Mouse (Mus musculus) hindbrain, embryonic 13.5 days (tissue): ENCODE results near the gene Mtmr12. TPM values are rescaled to one million over a fixed set of nuclear protein-coding genes. Genes with fewer than 3 reads are reported as not detected.
A peak's percentile ranks its signal among the peaks of the same experiment; 100 is the strongest.
"Not testable (repeated sequence)": the region's sequence is repeated elsewhere in the genome, so short reads cannot be mapped to it uniquely, and the experiment has no call there.

ENCODE experiments used
- ATAC-seq: fragments of 200-750 bp; cut with Nextera tagmentation; 2 replicates; pipeline ENCODE4 v1.8.0; 2017; ENCODE audit warnings: moderate TSS enrichment; ENCODE audit not compliant: low FRiP score
- H3K27ac ChIP-seq: fragments of 300-500 bp; sonication (generic); 2 replicates; pipeline ENCODE4 v1.5.1; 2015; ENCODE audit warnings: inconsistent platforms, mild to moderate bottlenecking, moderate library complexity
- H3K27me3 ChIP-seq: fragments of 300-500 bp; sonication (generic); 2 replicates; pipeline ENCODE4 v1.6.1; 2015; ENCODE audit warnings: mild to moderate bottlenecking, inconsistent platforms
- H3K36me3 ChIP-seq: fragments of 300-500 bp; sonication (generic); 2 replicates; pipeline ENCODE4 v1.6.1; 2015; ENCODE audit warnings: mild to moderate bottlenecking, inconsistent platforms
- H3K4me1 ChIP-seq: fragments of 300-500 bp; sonication (generic); replicated peaks from 2 replicates; pipeline ENCODE4 v1.6.1; 2015; ENCODE audit warnings: inconsistent platforms
- H3K4me2 ChIP-seq: fragments of 300-500 bp; sonication (generic); 2 replicates; pipeline ENCODE4 v1.6.1; 2015; ENCODE audit warnings: inconsistent platforms, mild to moderate bottlenecking, moderate library complexity
- H3K4me3 ChIP-seq: fragments of 300-500 bp; sonication (generic); 2 replicates; pipeline ENCODE4 v1.5.1; 2015; ENCODE audit warnings: mild to moderate bottlenecking, inconsistent platforms
- H3K9ac ChIP-seq: fragments of 300-500 bp; sonication (generic); 2 replicates; pipeline ENCODE4 v1.6.1; 2015; ENCODE audit warnings: mild to moderate bottlenecking, inconsistent platforms
- H3K9me3 ChIP-seq: fragments of 300-500 bp; sonication (generic); 2 replicates; pipeline ENCODE4 v1.6.1; 2016; ENCODE audit warnings: inconsistent platforms
- WGBS: fragments of 180-500 bp; shearing (Covaris S2); methylation state at CpG from one replicate; pipeline ENCODE4 v1.1.7; 2015; 5-methylcytosine and 5-hydroxymethylcytosine counted together
- polyA plus RNA-seq: library from polyadenylated mRNA; unstranded; fragments of >200 nt; fragmentation: Nextera tagmentation; extraction: Ambion mirVana; gene quantifications from 2 replicates; pipeline ENCODE4 v1.2.1, GENCODE M21; 2015

Mtmr12 gene
- polyA plus RNA-seq, 1 experiment from 2014 or later: 7.7 TPM

GRCm38 (mm10) chr15:12203008-12203407 is 1.8 kb upstream of the Mtmr12 start:
- WGBS: 96% methylated on average over 5 of the region's 5 CpGs
- not testable (repeated sequence) for H3K4me2 ChIP-seq, H3K36me3 ChIP-seq, H3K9me3 ChIP-seq, H3K9ac ChIP-seq, ATAC-seq, H3K27me3 ChIP-seq, H3K4me3 ChIP-seq, H3K27ac ChIP-seq
- H3K4me1 ChIP-seq: peaks cover 35% of the 10 kb centered on the region

GRCm38 (mm10) chr15:12203512-12204318 is 1.1 kb upstream of the Mtmr12 start:
- 0 out of 2 replicates have a peak overlapping the region, but pooled peaks have one; percentile 53 for H3K9ac ChIP-seq
- no peaks in the 10 kb centered on the region for H3K9me3 ChIP-seq
- WGBS: 40% methylated on average over 10 of the region's 10 CpGs
- H3K27ac ChIP-seq: peak overlapping the region; percentile 80
- peak overlapping the region; percentile 73 for H3K4me2 ChIP-seq
- ATAC-seq: no peak
- peaks cover 40% of the 10 kb centered on the region for H3K4me1 ChIP-seq
- H3K27me3 ChIP-seq: no peaks in the 10 kb centered on the region
- peak overlapping the region; percentile 96 for H3K4me3 ChIP-seq
- no peaks in the 10 kb centered on the region for H3K36me3 ChIP-seq

- Histone ChIP-seq H3K4me2 (peak overlapping the region; percentile 73), H3K9me3 (no peaks in the 10 kb centered on the region), H3K36me3 (no peaks in the 10 kb centered on the region), H3K9ac (peak overlapping the region; percentile 97), H3K27me3 (no peaks in the 10 kb centered on the region), H3K27ac (peak overlapping the region; percentile 94), H3K4me1 (peaks cover 43% of the 10 kb centered on the region), H3K4me3 (peak overlapping the region; percentile 96)
- peak; percentile 88 for ATAC-seq
- under 1% methylated on average over 67 of the region's 73 CpGs for WGBS
Observed at GRCm38 (mm10) chr15:12205160-12205901, 503 bp downstream of the Mtmr12 start.

- Histone ChIP-seq H3K4me2 (peak overlapping the region; percentile 73), H3K36me3 (no peaks in the 10 kb centered on the region), H3K27ac (no peak overlapping the region), H3K27me3 (no peaks in the 10 kb centered on the region), H3K4me3 (peak overlapping the region; percentile 96), H3K4me1 (peaks cover 43% of the 10 kb centered on the region), H3K9ac (peak overlapping the region; percentile 97), H3K9me3 (no peaks in the 10 kb centered on the region)
- ATAC-seq: no peak
- 41% methylated on average over 14 of the region's 14 CpGs for WGBS
Observed at GRCm38 (mm10) chr15:12205902-12206645, 1.2 kb downstream of the Mtmr12 start.

GRCm38 (mm10) chr15:12206646-12207222 is 1.9 kb downstream of the Mtmr12 start:
- H3K27me3 ChIP-seq: no peaks in the 10 kb centered on the region
- H3K4me2 ChIP-seq: peak overlapping the region; percentile 73
- no peak overlapping the region for H3K27ac ChIP-seq
- 46% methylated on average over 7 of the region's 7 CpGs for WGBS
- H3K36me3 ChIP-seq: no peaks in the 10 kb centered on the region
- peak overlapping the region; percentile 97 for H3K9ac ChIP-seq
- peaks cover 47% of the 10 kb centered on the region for H3K4me1 ChIP-seq
- peak overlapping the region; percentile 4; the same call in 1 of the 2 replicates for H3K4me3 ChIP-seq
- no peak for ATAC-seq
- no peaks in the 10 kb centered on the region for H3K9me3 ChIP-seq

GRCm38 (mm10) chr15:12207556-12208090 is 2.8 kb downstream of the Mtmr12 start:
- Histone ChIP-seq H3K4me2 (no peak overlapping the region), H3K9me3 (no peaks in the 10 kb centered on the region), H3K9ac (no peak overlapping the region), H3K36me3 (no peaks in the 10 kb centered on the region), H3K27ac (no peak overlapping the region), H3K27me3 (no peaks in the 10 kb centered on the region), H3K4me3 (no peak overlapping the region), H3K4me1 (peaks cover 49% of the 10 kb centered on the region)
- WGBS: 81% methylated on average over 6 of the region's 6 CpGs
- no peak for ATAC-seq

GRCm38 (mm10) chr15:12211577-12211976 is 6.7 kb downstream of the Mtmr12 start:
- no peak overlapping the region for H3K4me3 ChIP-seq
- no peak overlapping the region for H3K27ac ChIP-seq
- H3K4me2 ChIP-seq: no peak overlapping the region
- H3K9me3 ChIP-seq: no peaks in the 10 kb centered on the region
- H3K9ac ChIP-seq: no peak overlapping the region
- no peaks in the 10 kb centered on the region for H3K36me3 ChIP-seq
- H3K27me3 ChIP-seq: no peaks in the 10 kb centered on the region
- H3K4me1 ChIP-seq: peaks cover 49% of the 10 kb centered on the region
- WGBS: 73% methylated on average over 8 of the region's 8 CpGs
- no peak for ATAC-seq

- Histone ChIP-seq H3K27ac (no peak overlapping the region), H3K4me2 (no peak overlapping the region), H3K9me3 (no peaks in the 10 kb centered on the region), H3K27me3 (no peaks in the 10 kb centered on the region), H3K4me3 (no peak overlapping the region), H3K4me1 (peaks cover 46% of the 10 kb centered on the region), H3K36me3 (no peaks in the 10 kb centered on the region), H3K9ac (no peak overlapping the region)
- ATAC-seq: no peak
- 74% methylated on average over 1 of the region's 1 CpGs for WGBS
Observed at GRCm38 (mm10) chr15:12212266-12212665, 7.4 kb downstream of the Mtmr12 start.

- Histone ChIP-seq H3K9me3 (no peaks in the 10 kb centered on the region), H3K36me3 (no peaks in the 10 kb centered on the region), H3K9ac (no peak overlapping the region), H3K4me2 (no peak overlapping the region), H3K27ac (no peak overlapping the region), H3K27me3 (no peaks in the 10 kb centered on the region), H3K4me3 (no peak overlapping the region), H3K4me1 (peaks cover 36% of the 10 kb centered on the region)
- 75% methylated on average over 14 of the region's 14 CpGs for WGBS
- no peak for ATAC-seq
Observed at GRCm38 (mm10) chr15:12214531-12215414, 9.9 kb downstream of the Mtmr12 start.

- no peak overlapping the region for H3K27ac ChIP-seq
- no peak for ATAC-seq
- H3K9me3 ChIP-seq: no peaks in the 10 kb centered on the region
- H3K27me3 ChIP-seq: no peaks in the 10 kb centered on the region
- H3K4me1 ChIP-seq: peaks cover 36% of the 10 kb centered on the region
- WGBS: 95% methylated on average over 5 of the region's 5 CpGs
- H3K4me2 ChIP-seq: no peak overlapping the region
- no peak overlapping the region for H3K9ac ChIP-seq
- H3K36me3 ChIP-seq: no peaks in the 10 kb centered on the region
- no peak overlapping the region for H3K4me3 ChIP-seq
Observed at GRCm38 (mm10) chr15:12215415-12215718, 10.5 kb downstream of the Mtmr12 start.

- Histone ChIP-seq H3K4me2 (no peak overlapping the region), H3K27ac (no peak overlapping the region), H3K4me3 (no peak overlapping the region), H3K9ac (no peak overlapping the region), H3K9me3 (no peaks in the 10 kb centered on the region), H3K27me3 (no peaks in the 10 kb centered on the region), H3K36me3 (no peaks in the 10 kb centered on the region), H3K4me1 (peaks cover 40% of the 10 kb centered on the region)
- ATAC-seq: no peak
- WGBS: 92% methylated on average over 8 of the region's 8 CpGs
Observed at GRCm38 (mm10) chr15:12216119-12216518, 11.3 kb downstream of the Mtmr12 start.
